Mouse (Mus musculus): ENCODE results near the gene Uba5.

DNA sequence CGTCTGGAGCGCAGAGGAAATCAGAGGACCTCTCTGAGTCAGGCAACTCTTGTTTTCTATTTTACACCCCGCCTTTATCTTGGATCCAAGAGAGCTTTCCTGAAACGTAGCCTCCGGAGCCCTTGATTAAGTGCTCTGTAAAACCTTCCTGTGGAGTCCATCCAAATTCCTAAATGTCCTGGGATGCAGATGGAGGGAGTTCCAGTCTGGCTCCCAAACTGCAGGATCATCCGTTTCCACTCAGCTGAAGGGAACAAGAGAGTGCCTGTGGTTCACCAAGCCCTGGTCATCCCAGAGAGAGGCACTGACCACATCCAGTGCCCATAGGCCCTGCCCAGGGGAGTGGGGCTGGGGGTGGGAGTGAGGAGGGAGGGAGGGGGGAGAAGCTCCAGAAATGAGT lies 39.4 kb upstream of the Uba5 start:
- TF ChIP-seq CTCF (conservative IDR thresholded peaks at IDR 0.05; ENCODE audit: low read length) = no peak
- no peak for TF ChIP-seq POU5F1 (IDR thresholded peaks at IDR 0.05; ENCODE audit: borderline replicate concordance, low read length)
- TF ChIP-seq NANOG (IDR thresholded peaks at IDR 0.05; ENCODE audit: borderline replicate concordance, low read length) = no peak

Measured in E14TG2a.4 (cell line).